Mouse (Mus musculus) thymus, postnatal 4 days (tissue): ENCODE measurements at regions not wholly inside any gene's neighbourhood (a gene's known extent, or its start where the extent isn't known, plus 50 kb on each side); places are given as distances from the start of the nearest gene placed in this dataset.
"Not testable (repeated sequence)": the region's sequence is repeated elsewhere in the genome, so short reads cannot be mapped to it uniquely, and the experiment has no call there.

ENCODE experiments used
- DNase-seq: peaks from one replicate; pipeline ENCODE4 v3.0.0; 2021

GRCm38 (mm10) chr12:36943903-36944302 lies 164.4 kb upstream of the Meox2 start:
- no peak for DNase-seq

DNA sequence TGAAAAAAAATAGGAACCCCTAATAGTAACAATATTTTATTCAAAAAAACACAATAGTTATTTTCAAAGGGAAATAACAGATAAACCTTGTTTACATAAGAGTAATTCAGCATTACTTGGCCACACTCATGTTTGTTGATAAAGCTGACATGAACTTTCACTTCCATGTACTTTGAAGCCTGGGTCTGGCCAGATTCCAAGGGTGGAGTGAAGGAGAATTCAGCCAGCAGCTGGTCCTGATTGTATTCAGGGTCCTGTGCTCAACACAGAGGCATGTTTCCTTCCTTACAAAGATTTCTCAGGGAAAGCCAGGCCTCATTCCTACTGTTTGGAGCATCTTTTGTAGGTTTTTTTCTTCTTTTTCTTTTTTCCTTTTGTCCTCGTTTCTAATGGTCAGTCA lies 162.4 kb upstream of the Meox2 start:
- DNase-seq = no peak

DNA sequence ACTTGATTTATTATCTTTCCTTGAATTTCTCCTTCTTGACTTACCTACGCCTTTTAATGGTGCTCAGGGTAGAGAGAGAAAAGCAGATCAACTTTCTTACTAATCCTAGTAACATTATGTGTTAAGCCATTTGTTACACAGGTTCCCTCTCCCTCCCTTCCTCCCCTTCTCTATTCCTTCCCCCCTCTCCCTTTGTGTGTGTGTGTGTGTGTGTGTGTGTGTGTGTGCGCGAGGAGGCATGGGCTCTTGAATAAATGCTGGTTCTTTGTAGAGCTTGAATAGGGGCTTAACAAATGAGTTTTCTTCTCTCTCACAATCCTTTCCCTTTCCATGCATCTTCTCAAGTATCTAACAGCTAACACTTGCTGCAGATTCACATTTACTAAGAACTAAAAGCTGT lies 160.4 kb upstream of the Meox2 start:
- no peak for DNase-seq

DNA sequence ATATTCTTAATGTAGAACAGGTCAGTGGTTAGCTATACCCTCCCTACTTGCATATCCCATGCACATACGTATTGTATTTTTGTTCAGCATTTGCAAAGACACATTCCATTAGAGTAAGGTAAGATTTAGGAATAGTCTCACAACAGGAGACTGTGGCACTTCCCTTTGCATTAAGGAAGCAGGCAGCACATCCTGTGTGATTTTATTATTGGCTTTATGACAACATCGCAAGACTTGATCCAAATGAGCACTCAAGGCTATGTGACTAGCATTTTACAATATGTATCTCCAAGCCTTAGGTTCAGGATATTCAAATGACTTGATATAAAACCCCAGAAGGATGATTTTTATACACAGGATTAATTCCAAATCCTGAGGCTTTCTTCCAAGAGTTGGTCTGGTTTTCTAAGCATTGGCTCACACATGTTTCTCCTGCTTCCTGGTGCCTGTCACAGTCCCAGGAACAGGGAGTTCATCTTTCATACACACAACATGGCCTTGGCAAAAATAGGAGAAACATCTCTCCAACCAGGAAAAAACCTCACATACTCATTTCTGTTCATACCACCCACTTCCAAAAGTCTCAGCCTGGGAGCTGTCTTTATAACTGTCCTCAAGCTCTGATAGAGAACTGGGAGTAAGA lies 159.1 kb upstream of the Meox2 start:
- DNase-seq = no peak

GRCm38 (mm10) chr12:36974432-36975094 lies 133.8 kb upstream of the Meox2 start:
- no peak for DNase-seq

- no peak for DNase-seq
Measured at GRCm38 (mm10) chr12:36977141-36977540, 131.2 kb upstream of the Meox2 start.

- no peak for DNase-seq
Measured at GRCm38 (mm10) chr12:36991135-36991534, 117.2 kb upstream of the Meox2 start.

GRCm38 (mm10) chr12:36991970-36992369 lies 116.4 kb upstream of the Meox2 start:
- no peak for DNase-seq

DNA sequence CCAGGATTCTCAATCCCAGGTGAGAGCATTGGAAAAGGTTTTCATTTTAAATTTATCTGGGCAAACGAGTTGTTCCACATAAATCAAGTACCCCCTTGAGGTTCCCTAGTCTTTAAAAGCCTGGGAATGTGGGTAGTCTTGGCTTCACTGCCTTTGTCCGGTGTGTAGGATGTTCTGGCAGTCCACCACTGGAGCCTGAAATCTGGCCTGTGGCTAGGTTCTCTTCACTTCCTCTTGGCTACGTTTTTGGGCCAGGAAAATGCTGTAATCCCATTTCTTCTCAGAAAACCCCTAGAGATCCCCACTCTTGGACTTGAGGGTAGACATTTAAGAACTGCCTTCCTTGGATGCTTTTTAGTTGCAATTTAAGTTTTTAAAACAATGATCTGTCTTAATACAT lies 106.9 kb upstream of the Meox2 start:
- DNase-seq = no peak

- DNase-seq = no peak
Measured at GRCm38 (mm10) chr12:37005262-37005661, 103.1 kb upstream of the Meox2 start.

GRCm38 (mm10) chr12:37010306-37010705 lies 98.0 kb upstream of the Meox2 start:
- no peak for DNase-seq

GRCm38 (mm10) chr12:37014401-37014800 lies 93.9 kb upstream of the Meox2 start:
- no peak for DNase-seq

DNA sequence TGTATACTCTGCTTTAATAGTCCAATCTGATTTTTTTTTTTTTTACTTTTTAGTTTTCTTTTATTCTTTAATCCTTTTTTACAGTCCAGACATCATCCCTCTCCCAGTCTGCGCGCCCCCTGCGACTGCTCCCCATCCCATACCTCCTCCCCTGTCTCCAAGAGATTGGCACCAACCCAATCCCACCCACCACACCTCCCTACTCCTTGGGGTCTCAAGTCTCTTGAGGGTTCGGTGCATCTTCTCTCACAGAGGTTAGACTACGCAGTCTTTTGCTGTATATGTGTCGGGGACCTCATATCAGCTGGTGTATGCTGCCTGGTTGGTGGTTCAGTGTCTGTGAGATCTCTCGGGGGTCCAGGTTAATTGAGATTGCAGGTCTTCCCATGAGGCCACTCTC lies 93.4 kb upstream of the Meox2 start:
- not testable (repeated sequence) for DNase-seq

GRCm38 (mm10) chr12:37015474-37016248 lies 92.7 kb upstream of the Meox2 start:
- DNase-seq = no peak

DNA sequence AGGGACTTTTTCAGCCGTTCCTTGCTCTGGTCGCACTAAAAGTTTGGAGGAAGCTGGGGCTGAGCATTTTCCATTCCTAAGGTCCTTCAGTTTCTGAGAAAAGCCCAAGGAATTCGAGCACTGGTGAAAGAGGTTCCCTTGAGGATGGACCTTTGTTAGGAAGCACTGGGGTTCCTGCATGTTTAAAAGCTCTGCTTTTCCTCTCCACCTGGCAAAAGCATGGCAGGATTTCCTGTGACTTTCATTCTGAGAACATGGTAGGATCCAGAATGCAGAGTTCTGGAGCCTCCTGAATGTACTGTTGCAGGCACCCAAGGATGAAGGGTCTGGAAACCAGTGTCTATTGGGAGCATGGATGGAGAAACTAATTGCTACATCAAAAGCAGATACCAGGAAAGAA lies 61.1 kb upstream of the Meox2 start:
- no peak for DNase-seq

DNA sequence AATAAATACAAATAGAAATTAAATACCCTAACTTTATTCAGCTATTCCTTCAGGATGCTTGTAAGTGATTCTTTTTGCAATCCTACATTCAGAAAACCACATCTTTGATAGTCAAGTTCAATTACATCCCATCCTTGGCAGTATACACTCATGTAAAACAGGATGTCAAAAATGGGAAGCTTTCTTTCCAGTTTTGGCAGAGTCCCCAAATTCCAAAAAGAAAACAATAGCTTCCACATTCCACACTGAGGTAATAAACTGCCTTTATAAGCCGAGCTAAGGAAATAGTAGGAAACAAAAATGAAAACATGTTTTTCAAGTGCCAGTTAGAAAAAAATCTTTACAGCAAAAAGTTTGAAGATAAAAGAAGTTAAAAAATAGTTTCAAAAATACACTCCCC lies 57.7 kb upstream of the Meox2 start:
- no peak for DNase-seq

DNA sequence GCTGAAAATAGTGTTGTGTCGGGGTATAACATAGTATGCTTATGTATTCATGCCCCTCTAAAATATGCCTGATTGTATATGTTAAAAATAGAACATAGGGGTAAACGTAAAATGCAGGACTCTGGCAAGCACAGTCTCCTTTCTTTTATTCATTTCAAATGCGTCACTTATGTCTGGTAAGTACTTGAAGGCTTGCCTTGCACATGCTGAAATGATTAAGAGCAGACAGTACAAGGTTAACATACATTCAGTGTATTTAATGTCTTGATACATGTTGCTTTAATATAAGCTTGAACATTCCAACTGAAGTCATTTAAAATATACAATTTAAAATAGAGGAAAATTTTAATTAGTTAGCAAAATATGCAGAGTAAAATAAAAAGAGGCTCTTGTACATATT lies 50.9 kb upstream of the Meox2 start:
- DNase-seq = no peak
